Mouse (Mus musculus): ENCODE data around the gene Gm7138. TPM values are rescaled to one million over a fixed set of nuclear protein-coding genes. Genes with fewer than 3 reads are reported as not detected.
"Not testable (repeated sequence)": the region's sequence is repeated elsewhere in the genome, so short reads cannot be mapped to it uniquely, and the experiment has no call there.

Gene Gm7138
- polyA plus RNA-seq, 1 experiment from 2014 or later = not detected

- not testable (repeated sequence) for H3K4me1 ChIP-seq (replicated peaks; ENCODE audit: control insufficient read depth, insufficient read depth, low read length); H3K9me3 ChIP-seq (ENCODE audit: control insufficient read depth, low read length); H3K9ac ChIP-seq (ENCODE audit: low read length); H3K4me2 ChIP-seq (ENCODE audit: low read length); H3K27ac ChIP-seq (ENCODE audit: low read depth); H3K36me3 ChIP-seq (ENCODE audit: control insufficient read depth, insufficient read depth, low read length); H3K4me3 ChIP-seq (ENCODE audit: low read depth, low read length); H3K27me3 ChIP-seq (replicated peaks; ENCODE audit: control insufficient read depth, insufficient read depth, low read length); DNase-seq (ENCODE audit: low spot score); ATAC-seq (replicated peaks; ENCODE audit: low FRiP score, low TSS enrichment, low read depth)
- 46% methylated on average over 3 of the region's 3 CpGs for WGBS
Observed at GRCm38 (mm10) chr10:77798164-77798920, 21.6 kb upstream of the Gm7138 start.

GRCm38 (mm10) chr10:77797677-77798076 lies 20.9 kb upstream of the Gm7138 start:
- 24% methylated on average over 3 of the region's 3 CpGs for WGBS
- no peak overlapping the region for H3K4me3 ChIP-seq (ENCODE audit: low read depth, low read length)
- H3K27me3 ChIP-seq (replicated peaks; ENCODE audit: control insufficient read depth, insufficient read depth, low read length) = no peaks in the 10 kb centered on the region

GRCm38 (mm10) chr10:77794976-77795375 lies 18.2 kb upstream of the Gm7138 start, which contains the start of gene Gm9639:
Gene Gm9639, minus strand, starts transcription at chr10:77795076.
- DNase-seq (ENCODE audit: low spot score) (no peak), ATAC-seq (replicated peaks; ENCODE audit: low FRiP score, low TSS enrichment, low read depth) (no peak)
- H3K4me1 ChIP-seq (replicated peaks; ENCODE audit: control insufficient read depth, insufficient read depth, low read length) = no peaks in the 10 kb centered on the region
- no peak within 1 kb of the TSS for H3K4me2 ChIP-seq (ENCODE audit: low read length)
- no peak within 1 kb of the TSS for H3K9ac ChIP-seq (ENCODE audit: low read length)
- H3K36me3 ChIP-seq (ENCODE audit: control insufficient read depth, insufficient read depth, low read length) = no peaks in the 10 kb centered on the region
- no peak within 1 kb of the TSS for H3K4me3 ChIP-seq (ENCODE audit: low read depth, low read length)
- H3K9me3 ChIP-seq (ENCODE audit: control insufficient read depth, low read length) = no peaks in the 10 kb centered on the region
- H3K27me3 ChIP-seq (replicated peaks; ENCODE audit: control insufficient read depth, insufficient read depth, low read length) = no peaks in the 10 kb centered on the region
- H3K27ac ChIP-seq (ENCODE audit: low read depth) = no peak within 1 kb of the TSS
- WGBS = 57% methylated on average over 2 of the region's 2 CpGs

More at GRCm38 (mm10) chr10:77797677-77798076, 20.9 kb upstream of the Gm7138 start:
- no peak overlapping the region for H3K4me2 ChIP-seq (ENCODE audit: low read length)
- ATAC-seq (replicated peaks; ENCODE audit: low FRiP score, low TSS enrichment, low read depth) (no peak), DNase-seq (ENCODE audit: low spot score) (no peak)
- no peaks in the 10 kb centered on the region for H3K36me3 ChIP-seq (ENCODE audit: control insufficient read depth, insufficient read depth, low read length)
- no peak overlapping the region for H3K27ac ChIP-seq (ENCODE audit: low read depth)
- no peaks in the 10 kb centered on the region for H3K4me1 ChIP-seq (replicated peaks; ENCODE audit: control insufficient read depth, insufficient read depth, low read length)
- H3K9ac ChIP-seq (ENCODE audit: low read length) = no peak overlapping the region
- no peaks in the 10 kb centered on the region for H3K9me3 ChIP-seq (ENCODE audit: control insufficient read depth, low read length)

GRCm38 (mm10) chr10:77788621-77789020 lies 11.9 kb upstream of the Gm7138 start:
- DNase-seq (ENCODE audit: low spot score) (no peak), ATAC-seq (replicated peaks; ENCODE audit: low FRiP score, low TSS enrichment, low read depth) (no peak)
- H3K4me1 ChIP-seq (replicated peaks; ENCODE audit: control insufficient read depth, insufficient read depth, low read length) = no peaks in the 10 kb centered on the region
- H3K4me2 ChIP-seq (ENCODE audit: low read length) = no peak overlapping the region
- no peaks in the 10 kb centered on the region for H3K27me3 ChIP-seq (replicated peaks; ENCODE audit: control insufficient read depth, insufficient read depth, low read length)
- no peak overlapping the region for H3K27ac ChIP-seq (ENCODE audit: low read depth)
- 81% methylated on average over 2 of the region's 2 CpGs for WGBS
- no peaks in the 10 kb centered on the region for H3K9me3 ChIP-seq (ENCODE audit: control insufficient read depth, low read length)
- H3K4me3 ChIP-seq (ENCODE audit: low read depth, low read length) = no peak overlapping the region
- H3K9ac ChIP-seq (ENCODE audit: low read length) = no peak overlapping the region
- no peaks in the 10 kb centered on the region for H3K36me3 ChIP-seq (ENCODE audit: control insufficient read depth, insufficient read depth, low read length)

GRCm38 (mm10) chr10:77787876-77788275 lies 11.1 kb upstream of the Gm7138 start, which contains the start of gene Gm7137:
Gene Gm7137, minus strand, starts transcription at chr10:77788200.
- WGBS = no CpG with 5 or more reads among the region's 1 CpGs
- H3K9ac ChIP-seq (ENCODE audit: low read length); H3K4me2 ChIP-seq (ENCODE audit: low read length); DNase-seq (ENCODE audit: low spot score); H3K36me3 ChIP-seq (ENCODE audit: control insufficient read depth, insufficient read depth, low read length); H3K27me3 ChIP-seq (replicated peaks; ENCODE audit: control insufficient read depth, insufficient read depth, low read length); ATAC-seq (replicated peaks; ENCODE audit: low FRiP score, low TSS enrichment, low read depth); H3K27ac ChIP-seq (ENCODE audit: low read depth); H3K4me1 ChIP-seq (replicated peaks; ENCODE audit: control insufficient read depth, insufficient read depth, low read length); H3K4me3 ChIP-seq (ENCODE audit: low read depth, low read length); H3K9me3 ChIP-seq (ENCODE audit: control insufficient read depth, low read length): not testable (repeated sequence)

- not testable (repeated sequence) for H3K27me3 ChIP-seq (replicated peaks; ENCODE audit: control insufficient read depth, insufficient read depth, low read length); DNase-seq (ENCODE audit: low spot score); H3K4me1 ChIP-seq (replicated peaks; ENCODE audit: control insufficient read depth, insufficient read depth, low read length); H3K9ac ChIP-seq (ENCODE audit: low read length); H3K36me3 ChIP-seq (ENCODE audit: control insufficient read depth, insufficient read depth, low read length); H3K4me3 ChIP-seq (ENCODE audit: low read depth, low read length); H3K4me2 ChIP-seq (ENCODE audit: low read length); H3K27ac ChIP-seq (ENCODE audit: low read depth); H3K9me3 ChIP-seq (ENCODE audit: control insufficient read depth, low read length); ATAC-seq (replicated peaks; ENCODE audit: low FRiP score, low TSS enrichment, low read depth)
- WGBS = 95% methylated on average over 1 of the region's 3 CpGs
Observed at GRCm38 (mm10) chr10:77783396-77783795, 6.7 kb upstream of the Gm7138 start.

GRCm38 (mm10) chr10:77782442-77782841 lies 5.7 kb upstream of the Gm7138 start, which contains the start of gene Gm3250:
Gene Gm3250, minus strand, starts transcription at chr10:77782542.
- not testable (repeated sequence) for DNase-seq (ENCODE audit: low spot score); H3K27me3 ChIP-seq (replicated peaks; ENCODE audit: control insufficient read depth, insufficient read depth, low read length); H3K36me3 ChIP-seq (ENCODE audit: control insufficient read depth, insufficient read depth, low read length); H3K9ac ChIP-seq (ENCODE audit: low read length); H3K4me1 ChIP-seq (replicated peaks; ENCODE audit: control insufficient read depth, insufficient read depth, low read length); ATAC-seq (replicated peaks; ENCODE audit: low FRiP score, low TSS enrichment, low read depth); H3K27ac ChIP-seq (ENCODE audit: low read depth); H3K9me3 ChIP-seq (ENCODE audit: control insufficient read depth, low read length); H3K4me2 ChIP-seq (ENCODE audit: low read length); H3K4me3 ChIP-seq (ENCODE audit: low read depth, low read length)
- no CpG with 5 or more reads among the region's 1 CpGs for WGBS

- H3K9me3 ChIP-seq (ENCODE audit: control insufficient read depth, low read length); H3K27ac ChIP-seq (ENCODE audit: low read depth); H3K4me2 ChIP-seq (ENCODE audit: low read length); H3K4me1 ChIP-seq (replicated peaks; ENCODE audit: control insufficient read depth, insufficient read depth, low read length); DNase-seq (ENCODE audit: low spot score); ATAC-seq (replicated peaks; ENCODE audit: low FRiP score, low TSS enrichment, low read depth); H3K4me3 ChIP-seq (ENCODE audit: low read depth, low read length); H3K36me3 ChIP-seq (ENCODE audit: control insufficient read depth, insufficient read depth, low read length); H3K9ac ChIP-seq (ENCODE audit: low read length); H3K27me3 ChIP-seq (replicated peaks; ENCODE audit: control insufficient read depth, insufficient read depth, low read length): not testable (repeated sequence)
- 90% methylated on average over 1 of the region's 3 CpGs for WGBS
Observed at GRCm38 (mm10) chr10:77772142-77772541, 4.6 kb downstream of the Gm7138 start.

GRCm38 (mm10) chr10:77771225-77771624 lies 5.5 kb downstream of the Gm7138 start, which contains the start of gene Gm3238:
Gene Gm3238, minus strand, starts transcription at chr10:77771325.
- H3K27ac ChIP-seq (ENCODE audit: low read depth); H3K36me3 ChIP-seq (ENCODE audit: control insufficient read depth, insufficient read depth, low read length); H3K4me1 ChIP-seq (replicated peaks; ENCODE audit: control insufficient read depth, insufficient read depth, low read length); H3K4me2 ChIP-seq (ENCODE audit: low read length); ATAC-seq (replicated peaks; ENCODE audit: low FRiP score, low TSS enrichment, low read depth); H3K4me3 ChIP-seq (ENCODE audit: low read depth, low read length); H3K9me3 ChIP-seq (ENCODE audit: control insufficient read depth, low read length); H3K9ac ChIP-seq (ENCODE audit: low read length); H3K27me3 ChIP-seq (replicated peaks; ENCODE audit: control insufficient read depth, insufficient read depth, low read length); DNase-seq (ENCODE audit: low spot score): not testable (repeated sequence)
- WGBS = 75% methylated on average over 1 of the region's 1 CpGs
